Mouse (Mus musculus) liver, postnatal 0 days (tissue): Measurements from ENCODE around the gene Fabp6. TPM values are rescaled to one million over a fixed set of nuclear protein-coding genes. Genes with fewer than 3 reads are reported as not detected.

Experiments used
- ATAC-seq: fragments of 200-750 bp; cut with Nextera tagmentation; 2 replicates; pipeline ENCODE4 v1.8.0; 2017; ENCODE audit warnings: mild to moderate bottlenecking, moderate library complexity
- DNase-seq: peaks from one replicate; pipeline ENCODE4 v3.0.0-alpha.2; 2016
- H3K27ac ChIP-seq: fragments of 300-500 bp; sonication (generic); 2 replicates; pipeline ENCODE4 v1.5.1; 2014; ENCODE audit warnings: antibody characterized with exemption, moderate library complexity, mild to moderate bottlenecking, low read depth
- H3K27me3 ChIP-seq: fragments of 300-500 bp; sonication (generic); 2 replicates; pipeline ENCODE4 v1.6.1; 2014; ENCODE audit warnings: low read length, control low read depth, mixed read lengths; ENCODE audit not compliant: insufficient read depth
- H3K36me3 ChIP-seq: fragments of 300-500 bp; sonication (generic); replicated peaks from 2 replicates; pipeline ENCODE4 v1.6.1; 2014; ENCODE audit warnings: mild to moderate bottlenecking, control low read depth, low read length, moderate library complexity, mixed read lengths; ENCODE audit not compliant: insufficient read depth
- H3K4me1 ChIP-seq: fragments of 300-500 bp; sonication (generic); 2 replicates; pipeline ENCODE4 v1.6.1; 2014; ENCODE audit warnings: antibody characterized with exemption, mild to moderate bottlenecking, control low read depth; ENCODE audit not compliant: insufficient read depth
- H3K4me2 ChIP-seq: fragments of 300-500 bp; sonication (generic); 2 replicates; pipeline ENCODE4 v1.6.1; 2014; ENCODE audit warnings: low read depth, mild to moderate bottlenecking, low read length, moderate library complexity, mixed read lengths
- H3K4me3 ChIP-seq: fragments of 300-500 bp; sonication (generic); 2 replicates; pipeline ENCODE4 v1.5.1; 2014; ENCODE audit warnings: low read depth, low read length
- H3K9ac ChIP-seq: fragments of 300-500 bp; sonication (generic); replicated peaks from 2 replicates; pipeline ENCODE4 v1.6.1; 2014; ENCODE audit warnings: mild to moderate bottlenecking, moderate library complexity
- H3K9me3 ChIP-seq: fragments of 300-500 bp; sonication (generic); 2 replicates; pipeline ENCODE4 v1.6.1; 2016; ENCODE audit warnings: mild to moderate bottlenecking, control low read depth, low read length, mixed read lengths
- CTCF ChIP-seq: sonication (generic); IDR thresholded peaks from 2 replicates; pipeline ENCODE4 v1.5.1; 2016; ENCODE audit warnings: antibody characterized with exemption, low read depth
- EP300 ChIP-seq: IDR thresholded peaks from 2 replicates; pipeline ENCODE4 v1.6.1; 2016; ENCODE audit warnings: antibody characterized with exemption, low read depth, mild to moderate bottlenecking
- WGBS: fragments of 180-500 bp; shearing (Covaris S2); extraction: QIAGEN DNeasy Blood & Tissue Kit; methylation state at CpG from one replicate; pipeline ENCODE4 v1.1.7; 2014; ENCODE audit not compliant: insufficient replicate concordance; 5-methylcytosine and 5-hydroxymethylcytosine counted together
- polyA plus RNA-seq: library from polyadenylated mRNA; unstranded; fragments of >200 nt; fragmentation: Nextera tagmentation; extraction: Ambion mirVana; gene quantifications from 2 replicates; pipeline ENCODE4 v1.2.1, GENCODE M21; 2015

The Fabp6 gene
- polyA plus RNA-seq, 1 experiment from 2014 or later, result not detected

DNA sequence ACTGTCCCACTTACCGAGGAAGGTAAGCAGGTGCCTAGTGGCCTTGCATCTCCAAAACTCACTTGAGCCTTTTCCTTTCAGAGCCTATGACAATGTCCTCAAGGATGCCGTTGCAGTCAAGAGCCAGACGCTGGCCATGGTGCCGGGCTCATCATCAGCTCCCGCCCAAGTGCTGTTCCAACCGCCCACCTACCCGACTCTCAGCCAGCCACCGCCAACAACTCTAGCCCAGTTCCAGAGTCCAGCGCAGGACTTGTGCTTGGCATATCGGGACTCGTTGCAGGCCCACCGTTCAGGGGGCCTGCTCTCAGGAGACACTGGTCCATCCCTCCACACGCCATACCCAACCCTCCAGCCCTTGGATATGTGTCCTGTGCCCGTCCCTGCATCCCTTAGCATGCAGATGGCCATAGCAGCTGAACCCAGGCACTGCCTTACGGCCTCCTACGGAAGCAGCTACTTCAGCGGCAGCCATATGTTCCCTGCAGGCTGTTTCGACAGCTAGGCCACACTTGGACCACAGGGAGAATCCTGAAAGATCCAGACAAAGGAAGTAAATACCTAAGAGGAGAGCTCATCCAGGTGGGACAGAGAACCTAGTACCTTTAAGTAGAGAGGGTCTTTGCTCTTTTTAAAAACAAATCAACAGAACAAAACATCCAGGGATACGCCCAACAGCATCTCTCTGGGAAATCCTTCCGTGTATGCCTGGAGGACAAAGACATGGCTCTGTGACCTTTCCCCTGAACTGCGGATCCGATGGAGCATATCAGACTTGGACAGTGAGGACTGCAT, 15.9 kb downstream of the Fabp6 start:
- no peak for DNase-seq
- no peak overlapping the region for H3K4me3 ChIP-seq
- no peaks in the 10 kb centered on the region for H3K27me3 ChIP-seq
- TF ChIP-seq CTCF, result no peak
- TF ChIP-seq EP300, result no peak
- no peak overlapping the region for H3K4me2 ChIP-seq
- no peak for ATAC-seq
- H3K27ac ChIP-seq, result no peak overlapping the region
- H3K4me1 ChIP-seq, result no peaks in the 10 kb centered on the region
- 85% methylated on average over 22 of the region's 22 CpGs for WGBS
- no peaks in the 10 kb centered on the region for H3K36me3 ChIP-seq
- no peaks in the 10 kb centered on the region for H3K9me3 ChIP-seq
- H3K9ac ChIP-seq, result no peak overlapping the region

DNA sequence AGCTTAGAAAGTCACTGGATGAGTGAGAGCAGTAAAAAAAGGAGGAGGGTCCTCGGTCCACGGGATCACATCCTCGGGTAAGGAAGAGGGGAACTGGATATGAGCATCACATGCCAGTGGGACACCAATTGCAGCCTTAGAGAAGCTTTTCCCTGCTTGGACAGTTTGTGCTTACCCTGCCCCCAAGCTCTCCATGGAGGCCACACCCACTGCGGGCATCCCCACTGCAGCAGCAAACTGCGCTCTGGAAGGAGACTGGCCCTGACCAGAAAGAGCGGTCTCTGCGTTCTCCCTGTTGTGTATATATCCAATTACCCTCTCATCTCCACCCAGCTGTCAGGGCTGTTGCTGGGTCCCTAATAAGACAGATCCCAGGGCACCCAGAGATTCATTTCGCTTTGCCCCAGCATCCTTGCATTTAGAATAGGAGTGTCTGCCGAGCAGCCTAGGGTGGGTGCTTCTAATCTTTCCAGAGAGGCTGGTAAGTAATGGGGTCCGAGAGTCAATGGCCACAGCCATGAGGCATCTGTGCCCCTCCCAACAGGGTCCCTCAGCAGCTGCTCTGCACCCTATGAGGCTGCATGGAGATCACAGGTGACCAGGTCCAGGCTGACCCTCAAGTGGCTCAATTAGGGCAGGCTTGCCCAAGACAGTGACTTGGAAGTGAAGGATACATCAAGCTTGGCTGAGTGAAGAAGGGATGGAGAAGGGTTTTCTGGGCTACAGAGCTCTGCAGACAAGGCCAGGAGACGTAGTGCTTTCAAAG, 23.4 kb downstream of the Fabp6 start:
- Histone ChIP-seq H3K4me2 (no peak overlapping the region), H3K4me1 (no peaks in the 10 kb centered on the region), H3K36me3 (no peaks in the 10 kb centered on the region), H3K9ac (no peak overlapping the region), H3K9me3 (no peaks in the 10 kb centered on the region), H3K27me3 (no peaks in the 10 kb centered on the region), H3K4me3 (no peak overlapping the region), H3K27ac (no peak overlapping the region)
- DNase-seq (no peak), ATAC-seq (no peak)
- WGBS, result 79% methylated on average over 11 of the region's 11 CpGs
- TF ChIP-seq EP300 (no peak), CTCF (no peak)

DNA sequence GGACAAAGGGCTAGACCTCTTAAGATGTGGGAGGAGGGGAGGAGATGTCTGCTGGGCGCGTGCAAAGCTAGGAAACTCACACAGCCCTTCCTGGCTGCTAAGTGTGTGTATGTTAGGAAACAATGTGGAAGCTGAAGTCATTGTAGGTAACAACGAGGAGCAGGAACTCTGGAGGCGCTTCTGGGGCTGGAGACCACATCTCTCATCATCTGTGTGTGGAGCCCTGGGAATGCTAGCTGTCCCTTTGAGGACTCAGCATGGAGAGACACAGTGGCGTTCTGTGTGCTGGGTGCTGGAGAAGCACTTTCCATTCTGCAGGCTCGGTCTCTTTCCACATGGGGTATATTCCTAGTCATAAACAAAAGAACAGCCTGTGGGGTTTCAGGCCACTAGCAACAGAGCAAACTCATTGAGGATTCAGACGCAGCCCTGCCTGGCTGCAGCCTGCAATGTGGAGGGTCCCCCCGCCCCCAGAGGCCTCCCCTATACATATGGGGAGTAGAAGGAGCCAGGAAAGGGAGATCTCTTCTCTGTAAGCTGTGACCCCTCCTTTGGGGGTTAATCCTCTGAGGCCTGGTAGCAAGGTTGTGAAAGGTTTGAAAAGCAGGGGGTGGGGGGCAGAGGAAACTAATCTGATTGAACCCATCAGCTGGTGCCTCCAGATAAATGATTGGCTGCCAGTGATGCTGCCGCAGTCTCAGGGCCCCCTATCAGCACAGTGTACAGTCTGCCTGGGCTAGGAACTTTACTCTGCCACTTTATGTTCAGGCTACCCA, 25.8 kb downstream of the Fabp6 start:
- Histone ChIP-seq H3K4me3 (no peak overlapping the region), H3K27ac (no peak overlapping the region), H3K27me3 (no peaks in the 10 kb centered on the region), H3K4me2 (no peak overlapping the region), H3K36me3 (no peaks in the 10 kb centered on the region), H3K9ac (no peak overlapping the region), H3K9me3 (no peaks in the 10 kb centered on the region), H3K4me1 (no peaks in the 10 kb centered on the region)
- DNase-seq (no peak), ATAC-seq (no peak)
- WGBS, result 27% methylated on average over 9 of the region's 9 CpGs
- TF ChIP-seq EP300, result no peak
- TF ChIP-seq CTCF, result no peak

DNA sequence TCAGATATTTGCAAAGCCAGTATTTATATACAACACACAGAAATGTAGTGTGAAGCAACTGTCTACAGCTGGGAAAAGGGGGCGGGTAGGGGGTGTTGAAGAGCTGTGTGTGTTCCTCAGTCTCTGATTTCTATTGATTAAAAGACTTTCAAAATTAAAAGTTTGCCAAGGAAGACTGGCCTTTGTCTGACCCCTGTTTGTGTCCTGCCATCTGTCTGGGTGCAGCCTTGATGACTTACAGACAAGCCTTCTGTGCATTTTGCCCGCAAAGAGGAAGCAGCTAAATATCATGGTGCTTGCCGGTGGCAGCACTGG, 26.3 kb downstream of the Fabp6 start:
- Histone ChIP-seq H3K4me3 (no peak overlapping the region), H3K27ac (no peak overlapping the region), H3K9me3 (no peaks in the 10 kb centered on the region), H3K4me2 (no peak overlapping the region), H3K36me3 (no peaks in the 10 kb centered on the region), H3K4me1 (no peaks in the 10 kb centered on the region), H3K9ac (no peak overlapping the region), H3K27me3 (no peaks in the 10 kb centered on the region)
- no peak for TF ChIP-seq EP300
- TF ChIP-seq CTCF, result no peak
- 24% methylated on average over 3 of the region's 3 CpGs for WGBS
- ATAC-seq, result no peak
- no peak for DNase-seq

DNA sequence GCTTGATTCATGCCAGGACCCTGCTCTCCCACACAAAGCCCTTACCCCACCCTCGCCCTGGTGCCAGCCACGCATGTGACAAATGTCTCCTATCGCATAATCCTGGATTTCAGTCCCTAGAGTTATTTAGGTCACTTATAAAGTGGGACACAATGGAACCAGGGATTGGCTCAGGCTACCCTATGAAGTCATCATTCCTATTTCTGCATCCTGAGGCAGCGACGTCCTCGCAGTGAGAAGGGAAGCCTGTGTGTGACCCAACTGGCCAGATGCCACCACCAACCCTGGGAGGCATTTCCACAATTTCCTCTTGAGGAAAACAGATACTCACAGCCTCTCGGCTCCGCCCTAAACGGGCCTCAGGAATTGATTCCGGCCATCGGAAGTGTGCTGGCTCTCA, 31.7 kb downstream of the Fabp6 start:
- DNase-seq, result peak; percentile 59

DNA sequence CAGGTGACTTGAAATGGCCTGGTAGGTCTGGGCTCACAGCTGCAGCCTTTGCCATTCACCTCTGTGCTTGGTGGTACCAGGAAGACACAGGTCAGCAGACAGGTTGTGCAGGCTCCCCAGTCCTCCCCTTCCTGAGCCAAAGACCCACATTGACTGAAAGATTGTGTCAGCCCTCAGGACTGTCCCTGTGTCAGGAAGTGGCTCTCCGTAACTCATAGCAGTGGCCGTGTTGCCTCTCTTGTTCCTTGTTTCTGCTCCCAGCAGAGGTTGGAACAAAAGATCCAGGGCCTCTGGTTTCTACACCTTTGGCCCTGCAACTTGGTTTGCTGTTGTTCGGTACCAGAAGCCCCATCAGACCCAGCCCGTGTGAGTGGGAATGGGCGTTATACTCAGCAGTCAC, 32.2 kb downstream of the Fabp6 start:
- no peak overlapping the region for H3K9ac ChIP-seq
- H3K4me1 ChIP-seq, result no peaks in the 10 kb centered on the region
- TF ChIP-seq CTCF (no peak), EP300 (no peak)
- H3K36me3 ChIP-seq, result no peaks in the 10 kb centered on the region
- no peaks in the 10 kb centered on the region for H3K9me3 ChIP-seq
- no peak overlapping the region for H3K4me3 ChIP-seq
- no peaks in the 10 kb centered on the region for H3K27me3 ChIP-seq
- no peak for DNase-seq
- H3K4me2 ChIP-seq, result 0 out of 2 replicates have a peak overlapping the region, but pooled peaks have one; percentile 1
- peak overlapping the region; percentile 3; the same call in 1 of the 2 replicates for H3K27ac ChIP-seq
- ATAC-seq, result peak; percentile 27; the same call in 1 of the 2 replicates
- 44% methylated on average over 5 of the region's 5 CpGs for WGBS

More for the DNA sequence above, 31.7 kb downstream of the Fabp6 start:
- Histone ChIP-seq H3K27me3 (no peaks in the 10 kb centered on the region), H3K4me1 (no peaks in the 10 kb centered on the region), H3K9ac (no peak overlapping the region), H3K27ac (peak overlapping the region; percentile 3; the same call in 1 of the 2 replicates), H3K9me3 (no peaks in the 10 kb centered on the region), H3K4me2 (0 out of 2 replicates have a peak overlapping the region, but pooled peaks have one; percentile 1), H3K36me3 (no peaks in the 10 kb centered on the region), H3K4me3 (no peak overlapping the region)
- peak; percentile 74 for ATAC-seq
- TF ChIP-seq CTCF (no peak), EP300 (no peak)
- WGBS, result 33% methylated on average over 11 of the region's 11 CpGs
